Mouse (Mus musculus): ENCODE measurements around the gene Lgals3bp. TPM values are rescaled to one million over a fixed set of nuclear protein-coding genes. Genes with fewer than 3 reads are reported as not detected.

Lgals3bp gene
- polyA plus RNA-seq, 1 experiment from 2014 or later, result 2.0 TPM

GRCm38 (mm10) chr11:118417496-118417895, 15.6 kb upstream of the Lgals3bp start:
- H3K36me3 ChIP-seq, result peaks cover 44% of the 10 kb centered on the region
- 94% methylated on average over 9 of the region's 9 CpGs for WGBS
- DNase-seq (ENCODE audit: low spot score), result no peak
- no peaks in the 10 kb centered on the region for H3K9me3 ChIP-seq
- H3K27me3 ChIP-seq (ENCODE audit: insufficient read depth, poor library complexity, severe bottlenecking), result no peaks in the 10 kb centered on the region
- peak overlapping the region; percentile 93 for H3K4me3 ChIP-seq
- peaks cover 35% of the 10 kb centered on the region for H3K4me1 ChIP-seq (replicated peaks)
- H3K27ac ChIP-seq, result no peak overlapping the region

GRCm38 (mm10) chr11:118416046-118416445, 14.2 kb upstream of the Lgals3bp start:
- no peaks in the 10 kb centered on the region for H3K27me3 ChIP-seq (ENCODE audit: insufficient read depth, poor library complexity, severe bottlenecking)
- no peak overlapping the region for H3K27ac ChIP-seq
- 83% methylated on average over 7 of the region's 7 CpGs for WGBS
- DNase-seq (ENCODE audit: low spot score), result no peak
- peaks cover 58% of the 10 kb centered on the region for H3K36me3 ChIP-seq
- H3K9me3 ChIP-seq, result no peaks in the 10 kb centered on the region
- no peak overlapping the region for H3K4me3 ChIP-seq
- peaks cover 35% of the 10 kb centered on the region for H3K4me1 ChIP-seq (replicated peaks)

- WGBS, result 91% methylated on average over 6 of the region's 6 CpGs
- Histone ChIP-seq H3K36me3 (peaks cover 62% of the 10 kb centered on the region), H3K27ac (no peak overlapping the region), H3K4me3 (no peak overlapping the region), H3K4me1 (replicated peaks) (peaks cover 35% of the 10 kb centered on the region), H3K27me3 (ENCODE audit: insufficient read depth, poor library complexity, severe bottlenecking) (no peaks in the 10 kb centered on the region), H3K9me3 (no peaks in the 10 kb centered on the region)
- DNase-seq (ENCODE audit: low spot score), result no peak
Measured at GRCm38 (mm10) chr11:118415630-118416029, 13.7 kb upstream of the Lgals3bp start.

DNA sequence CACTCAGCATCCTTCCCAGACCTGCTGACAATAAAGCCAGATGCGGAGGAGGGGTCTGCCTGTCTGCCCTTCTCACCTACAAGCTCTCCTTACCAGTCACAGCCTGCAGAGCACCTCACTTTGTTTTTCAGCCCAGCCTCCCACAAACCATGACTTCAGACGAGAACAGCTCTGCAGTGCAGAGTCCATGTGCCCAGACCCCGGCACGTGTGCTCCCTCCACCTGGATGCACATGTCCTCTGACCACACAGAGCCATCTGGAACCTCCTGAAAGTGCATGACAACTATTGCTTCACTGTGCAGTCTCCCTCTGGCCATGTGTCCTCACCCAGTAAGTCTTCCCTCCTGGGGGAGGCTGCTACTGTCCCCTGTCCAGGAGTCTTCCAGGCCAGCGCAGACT, 12.4 kb upstream of the Lgals3bp start:
- Histone ChIP-seq H3K27me3 (ENCODE audit: insufficient read depth, poor library complexity, severe bottlenecking) (no peaks in the 10 kb centered on the region), H3K36me3 (peaks cover 76% of the 10 kb centered on the region), H3K27ac (no peak overlapping the region), H3K9me3 (no peaks in the 10 kb centered on the region), H3K4me1 (replicated peaks) (peaks cover 26% of the 10 kb centered on the region), H3K4me3 (no peak overlapping the region)
- no peak for DNase-seq (ENCODE audit: low spot score)
- 89% methylated on average over 5 of the region's 5 CpGs for WGBS

GRCm38 (mm10) chr11:118413055-118413454, 11.2 kb upstream of the Lgals3bp start:
- H3K36me3 ChIP-seq, result peaks cover 88% of the 10 kb centered on the region
- peaks cover 20% of the 10 kb centered on the region for H3K4me1 ChIP-seq (replicated peaks)
- 94% methylated on average over 4 of the region's 4 CpGs for WGBS
- no peak for DNase-seq (ENCODE audit: low spot score)
- H3K4me3 ChIP-seq, result no peak overlapping the region
- H3K9me3 ChIP-seq, result no peaks in the 10 kb centered on the region
- H3K27ac ChIP-seq, result no peak overlapping the region
- H3K27me3 ChIP-seq (ENCODE audit: insufficient read depth, poor library complexity, severe bottlenecking), result no peaks in the 10 kb centered on the region

- H3K9me3 ChIP-seq, result no peaks in the 10 kb centered on the region
- no peaks in the 10 kb centered on the region for H3K27me3 ChIP-seq (ENCODE audit: insufficient read depth, poor library complexity, severe bottlenecking)
- H3K4me1 ChIP-seq (replicated peaks), result peaks cover 16% of the 10 kb centered on the region
- no peak overlapping the region for H3K27ac ChIP-seq
- no peak overlapping the region for H3K4me3 ChIP-seq
- peaks cover 93% of the 10 kb centered on the region for H3K36me3 ChIP-seq
- 92% methylated on average over 2 of the region's 2 CpGs for WGBS
- no peak for DNase-seq (ENCODE audit: low spot score)
Measured at GRCm38 (mm10) chr11:118412601-118413000, 10.7 kb upstream of the Lgals3bp start.

DNA sequence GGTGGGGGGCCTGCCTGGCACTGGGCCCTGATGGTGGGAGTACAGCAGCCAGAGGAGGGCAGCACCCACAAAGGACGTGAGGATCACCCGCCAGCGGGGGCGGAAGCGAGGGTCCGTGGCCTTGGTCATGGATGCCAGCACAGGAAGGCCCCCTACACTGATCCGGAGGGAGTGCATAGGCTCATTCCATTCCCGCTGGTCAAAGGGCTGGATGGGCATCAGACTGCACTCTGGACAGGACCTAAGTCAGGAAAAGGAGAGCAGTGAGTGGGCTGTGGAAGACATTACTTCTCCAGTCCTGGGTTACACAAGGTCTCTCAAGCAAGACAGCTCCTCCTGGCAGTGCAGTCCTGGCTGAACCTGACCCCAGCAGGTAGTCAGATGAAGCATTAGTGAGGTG, 9.4 kb upstream of the Lgals3bp start:
- no peak overlapping the region for H3K27ac ChIP-seq
- DNase-seq (ENCODE audit: low spot score), result no peak

DNA sequence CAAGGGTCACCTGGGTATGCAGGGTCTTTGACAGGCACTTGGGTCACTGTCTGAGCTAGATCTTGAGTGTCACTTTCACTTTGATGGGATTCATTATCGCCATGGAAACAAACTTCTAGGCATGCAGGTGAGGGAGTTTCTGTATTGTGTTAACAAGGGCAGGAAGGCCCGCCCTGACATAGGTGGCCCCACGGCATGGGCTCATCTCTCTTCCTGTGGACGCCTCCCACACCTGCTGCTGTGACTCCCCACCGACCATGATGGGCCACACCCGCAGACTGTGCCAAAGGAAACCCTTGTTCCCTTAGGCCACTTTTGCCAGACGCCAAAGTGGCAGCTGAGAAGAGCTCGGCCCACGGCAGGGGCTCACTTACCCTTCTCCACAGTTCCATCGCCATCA, 8.6 kb upstream of the Lgals3bp start:
- no peaks in the 10 kb centered on the region for H3K27me3 ChIP-seq (ENCODE audit: insufficient read depth, poor library complexity, severe bottlenecking)
- H3K4me1 ChIP-seq (replicated peaks), result peaks cover 18% of the 10 kb centered on the region
- no peaks in the 10 kb centered on the region for H3K9me3 ChIP-seq
- peaks cover 94% of the 10 kb centered on the region for H3K36me3 ChIP-seq
- H3K27ac ChIP-seq, result no peak overlapping the region
- DNase-seq (ENCODE audit: low spot score), result no peak
- 91% methylated on average over 10 of the region's 10 CpGs for WGBS
- no peak overlapping the region for H3K4me3 ChIP-seq

More for the DNA sequence above, 9.4 kb upstream of the Lgals3bp start:
- 90% methylated on average over 8 of the region's 8 CpGs for WGBS
- Histone ChIP-seq H3K4me1 (replicated peaks) (peaks cover 12% of the 10 kb centered on the region), H3K27me3 (ENCODE audit: insufficient read depth, poor library complexity, severe bottlenecking) (no peaks in the 10 kb centered on the region), H3K9me3 (no peaks in the 10 kb centered on the region), H3K36me3 (peaks cover 94% of the 10 kb centered on the region), H3K4me3 (no peak overlapping the region)

- Histone ChIP-seq H3K27me3 (ENCODE audit: insufficient read depth, poor library complexity, severe bottlenecking) (no peaks in the 10 kb centered on the region), H3K4me3 (no peak overlapping the region), H3K36me3 (peaks cover 94% of the 10 kb centered on the region), H3K9me3 (no peaks in the 10 kb centered on the region), H3K4me1 (replicated peaks) (peaks cover 20% of the 10 kb centered on the region), H3K27ac (no peak overlapping the region)
- WGBS, result 90% methylated on average over 1 of the region's 1 CpGs
- DNase-seq (ENCODE audit: low spot score), result no peak
Measured at GRCm38 (mm10) chr11:118410073-118410444, 8.2 kb upstream of the Lgals3bp start.

GRCm38 (mm10) chr11:118409106-118410072, 7.5 kb upstream of the Lgals3bp start:
- peaks cover 89% of the 10 kb centered on the region for H3K36me3 ChIP-seq
- no peak overlapping the region for H3K27ac ChIP-seq
- WGBS, result 87% methylated on average over 12 of the region's 12 CpGs
- no peaks in the 10 kb centered on the region for H3K9me3 ChIP-seq
- DNase-seq (ENCODE audit: low spot score), result no peak
- no peak overlapping the region for H3K4me3 ChIP-seq
- peaks cover 26% of the 10 kb centered on the region for H3K4me1 ChIP-seq (replicated peaks)
- H3K27me3 ChIP-seq (ENCODE audit: insufficient read depth, poor library complexity, severe bottlenecking), result no peaks in the 10 kb centered on the region

- Histone ChIP-seq H3K36me3 (peaks cover 79% of the 10 kb centered on the region), H3K27me3 (ENCODE audit: insufficient read depth, poor library complexity, severe bottlenecking) (no peaks in the 10 kb centered on the region), H3K4me3 (no peak overlapping the region), H3K4me1 (replicated peaks) (peaks cover 27% of the 10 kb centered on the region), H3K27ac (no peak overlapping the region), H3K9me3 (no peaks in the 10 kb centered on the region)
- no peak for DNase-seq (ENCODE audit: low spot score)
- WGBS, result 82% methylated on average over 18 of the region's 18 CpGs
Measured at GRCm38 (mm10) chr11:118408051-118408740, 6.3 kb upstream of the Lgals3bp start.

GRCm38 (mm10) chr11:118407318-118407910, 5.5 kb upstream of the Lgals3bp start:
- Histone ChIP-seq H3K36me3 (peaks cover 75% of the 10 kb centered on the region), H3K4me1 (replicated peaks) (peaks cover 27% of the 10 kb centered on the region), H3K4me3 (no peak overlapping the region), H3K9me3 (no peaks in the 10 kb centered on the region), H3K27ac (no peak overlapping the region), H3K27me3 (ENCODE audit: insufficient read depth, poor library complexity, severe bottlenecking) (no peaks in the 10 kb centered on the region)
- WGBS, result 85% methylated on average over 23 of the region's 23 CpGs
- no peak for DNase-seq (ENCODE audit: low spot score)

GRCm38 (mm10) chr11:118406521-118406920, 4.6 kb upstream of the Lgals3bp start:
- Histone ChIP-seq H3K4me3 (no peak overlapping the region), H3K27me3 (ENCODE audit: insufficient read depth, poor library complexity, severe bottlenecking) (no peaks in the 10 kb centered on the region), H3K4me1 (replicated peaks) (peaks cover 35% of the 10 kb centered on the region), H3K9me3 (no peaks in the 10 kb centered on the region), H3K36me3 (peaks cover 66% of the 10 kb centered on the region), H3K27ac (peak overlapping the region; percentile 50; the same call in 1 of the 2 replicates)
- no peak for DNase-seq (ENCODE audit: low spot score)
- WGBS, result 92% methylated on average over 5 of the region's 5 CpGs
